In the genomic region with DNA sequence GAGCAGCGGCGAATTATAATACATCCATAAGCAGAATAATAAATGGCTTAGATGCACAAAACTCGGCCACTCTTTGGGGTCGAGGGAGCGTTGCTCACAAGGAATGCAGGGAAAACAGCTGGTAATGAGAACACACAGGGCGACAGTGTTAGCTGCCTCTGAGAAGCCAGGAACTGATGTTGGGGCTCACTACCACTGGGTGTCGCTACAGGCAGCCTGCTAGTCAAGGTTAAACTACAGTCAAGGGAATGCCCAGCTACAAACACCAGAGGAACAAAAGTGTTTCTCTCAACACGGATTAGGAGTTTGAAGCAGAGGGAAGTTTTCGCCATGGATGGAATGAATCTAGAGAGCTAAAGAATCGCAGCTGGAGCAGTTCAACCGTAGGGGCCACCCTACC, we compare ENCODE assay signal across 9 mouse cellular contexts.
DNase-seq lines count a peak whose midpoint lies in the region; ATAC-seq and TF ChIP-seq lines count a peak whose summit lies in the region.
"Had no signal": no experiment of that assay in that cellular context is flagged by ENCODE, and none has a peak within 500 bp of the region (broad histone marks: within the 10 kb centered on the region; RNA-seq: fewer than 3 reads in every experiment).

No protein-coding gene starts in this region.

- DNase-seq in B cell, adult 2 months = peak; percentile 48 to 53
- DNase-seq in adrenal gland, postnatal 4 days (ENCODE audit: low spot score in 2 of 2) = peak; percentile 15 to 30
- DNase-seq in embryonic facial prominence, embryonic 14.5 days (ENCODE audit: low spot score) = peak; percentile 88
- peak; percentile 80 for DNase-seq in kidney, postnatal 14 days
- peak; percentile 59 for DNase-seq in liver, postnatal 0 days
- peak; percentile 53 for DNase-seq in ovary, postnatal 36 days (ENCODE audit: low spot score)
- DNase-seq in urinary bladder, postnatal 14 days (ENCODE audit: low spot score) = peak; percentile 68

- no peaks in the 10 kb centered on the region for H3K9me3 ChIP-seq in embryonic facial prominence, embryonic 14.5 days (ENCODE audit: control insufficient read depth, low read length)
- no peaks in the 10 kb centered on the region for H3K9me3 ChIP-seq in heart, embryonic 13.5 days
- no peaks in the 10 kb centered on the region for H3K9me3 ChIP-seq in liver, postnatal 0 days (ENCODE audit: low read length)
- H3K9me3 ChIP-seq: embryonic facial prominence, embryonic 15.5 days had no signal

- peak overlapping the region; percentile 33; the same call in 1 of the 2 replicates for H3K4me2 ChIP-seq in embryonic facial prominence, embryonic 14.5 days (ENCODE audit: low read depth, low read length)
- peak overlapping the region; percentile 49 for H3K4me2 ChIP-seq in heart, embryonic 13.5 days
- H3K4me2 ChIP-seq in liver, postnatal 0 days (ENCODE audit: low read depth, low read length) = no peak overlapping the region
- H3K4me2 ChIP-seq: embryonic facial prominence, embryonic 15.5 days had no signal

- peak; percentile 86 for ATAC-seq in embryonic facial prominence, embryonic 14.5 days (ENCODE audit: low read depth)
- no peak; the same call in 1 of the 2 replicates for ATAC-seq in heart, embryonic 13.5 days (ENCODE audit: extremely low read depth, insufficient number of reproducible peaks, low FRiP score, low TSS enrichment)
- ATAC-seq in liver, postnatal 0 days = no peak

- H3K27ac ChIP-seq in embryonic facial prominence, embryonic 14.5 days (replicated peaks; ENCODE audit: low read depth, low read length) = no peak overlapping the region
- H3K27ac ChIP-seq in heart, embryonic 13.5 days (replicated peaks) = no peak overlapping the region
- no peak overlapping the region for H3K27ac ChIP-seq in liver, postnatal 0 days (ENCODE audit: low read depth)
- H3K27ac ChIP-seq: embryonic facial prominence, embryonic 15.5 days had no signal

- TF ChIP-seq CTCF in liver, postnatal 0 days (IDR thresholded peaks at IDR 0.05; ENCODE audit: low read depth) = peak; percentile 77

- no peak overlapping the region for H3K9ac ChIP-seq in embryonic facial prominence, embryonic 14.5 days (ENCODE audit: low read depth, low read length)
- H3K9ac ChIP-seq in heart, embryonic 13.5 days = 0 out of 2 replicates have a peak overlapping the region, but pooled peaks have one; percentile 40
- no peak overlapping the region for H3K9ac ChIP-seq in liver, postnatal 0 days (replicated peaks)
- H3K9ac ChIP-seq: embryonic facial prominence, embryonic 15.5 days had no signal

- H3K36me3 ChIP-seq in embryonic facial prominence, embryonic 14.5 days (ENCODE audit: control insufficient read depth, insufficient read depth, low read length) = no peaks in the 10 kb centered on the region
- H3K36me3 ChIP-seq in heart, embryonic 13.5 days = no peaks in the 10 kb centered on the region
- H3K36me3 ChIP-seq in liver, postnatal 0 days (replicated peaks; ENCODE audit: insufficient read depth, low read length) = no peaks in the 10 kb centered on the region
- H3K36me3 ChIP-seq: embryonic facial prominence, embryonic 15.5 days had no signal

- H3K4me3 ChIP-seq in embryonic facial prominence, embryonic 14.5 days (ENCODE audit: low read depth, low read length) = no peak overlapping the region
- no peak overlapping the region for H3K4me3 ChIP-seq in heart, embryonic 13.5 days
- no peak overlapping the region for H3K4me3 ChIP-seq in liver, postnatal 0 days (ENCODE audit: low read depth, low read length)
- H3K4me3 ChIP-seq: embryonic facial prominence, embryonic 15.5 days had no signal

- H3K4me1 ChIP-seq in embryonic facial prominence, embryonic 14.5 days (ENCODE audit: control insufficient read depth, insufficient read depth, low read length) = peaks cover 10% of the 10 kb centered on the region
- H3K4me1 ChIP-seq in heart, embryonic 13.5 days = peaks cover 14% of the 10 kb centered on the region
- H3K4me1 ChIP-seq in liver, postnatal 0 days (ENCODE audit: insufficient read depth) = no peaks in the 10 kb centered on the region

- WGBS in embryonic facial prominence, embryonic 14.5 days = 7% methylated on average over 11 of the region's 11 CpGs
- WGBS in heart, embryonic 13.5 days = 7% methylated on average over 11 of the region's 11 CpGs
- WGBS in liver, postnatal 0 days (ENCODE audit: insufficient replicate concordance) = 12% methylated on average over 11 of the region's 11 CpGs

- H3K27me3 ChIP-seq in embryonic facial prominence, embryonic 14.5 days (replicated peaks; ENCODE audit: control insufficient read depth, insufficient read depth, low read length) = no peaks in the 10 kb centered on the region; the same call in 1 of the 2 replicates
- H3K27me3 ChIP-seq in heart, embryonic 13.5 days (replicated peaks) = no peaks in the 10 kb centered on the region
- 0 out of 2 replicates have a peak, but pooled peaks cover 3% of the 10 kb centered on the region for H3K27me3 ChIP-seq in liver, postnatal 0 days (ENCODE audit: insufficient read depth, low read length)
- H3K27me3 ChIP-seq: embryonic facial prominence, embryonic 15.5 days had no signal

- no peak for TF ChIP-seq EP300 in liver, postnatal 0 days (IDR thresholded peaks at IDR 0.05; ENCODE audit: low read depth)

Comparison
In these comparisons a context has a peak if more than half of its experiments do, and no peak if none do; other contexts are left out.
1. DNase-seq: peak in every context shown above with its lines; median percentile 88 in embryonic facial prominence, embryonic 14.5 days; 80 in kidney, postnatal 14 days; 68 in urinary bladder, postnatal 14 days; 59 in liver, postnatal 0 days; 53 in ovary, postnatal 36 days; 50 in B cell, adult 2 months; 22 in adrenal gland, postnatal 4 days.